Mouse (Mus musculus): Measurements from ENCODE around the gene Mageh1. TPM values are rescaled to one million over a fixed set of nuclear protein-coding genes. Genes with fewer than 3 reads are reported as not detected.
A peak's percentile ranks its signal among the peaks of the same experiment; 100 is the strongest.
"Not testable (repeated sequence)": the region's sequence is repeated elsewhere in the genome, so short reads cannot be mapped to it uniquely, and the experiment has no call there.

Mageh1 gene
- 39.8 and 42.6 TPM in 2 replicates for polyA plus RNA-seq (2012; rRNA removed)

- TF ChIP-seq POLR2A (IDR thresholded peaks at IDR 0.05; ENCODE audit: extremely low read depth, insufficient read depth, low read length) (peak; percentile 77), CTCF (IDR thresholded peaks at IDR 0.05; ENCODE audit: extremely low read depth, insufficient read depth, low read length) (no peak)
- Histone ChIP-seq H3K4me3 (ENCODE audit: insufficient read depth, low read length) (peak within 1 kb of the TSS; percentile 71), H3K27ac (ENCODE audit: insufficient read depth, low read length) (peak within 1 kb of the TSS; percentile 90), H3K4me1 (ENCODE audit: control insufficient read depth, insufficient read depth, low read length) (no peaks in the 10 kb centered on the region; the same call in 1 of the 2 replicates)
Measured at GRCm38 (mm10) chrX:153037087-153037971, at the start of gene Mageh1. Mageh1 (minus strand) TSS chrX:153037575.

- not testable (repeated sequence) for H3K4me1 ChIP-seq (ENCODE audit: control insufficient read depth, insufficient read depth, low read length); H3K27ac ChIP-seq (ENCODE audit: insufficient read depth, low read length)
- peak overlapping the region; percentile 71 for H3K4me3 ChIP-seq (ENCODE audit: insufficient read depth, low read length)
Measured at GRCm38 (mm10) chrX:153037972-153038744, 783 bp upstream of the Mageh1 start.

GRCm38 (mm10) chrX:153031547-153031946, 5.8 kb downstream of the Mageh1 start:
- H3K4me1 ChIP-seq (ENCODE audit: control insufficient read depth, insufficient read depth, low read length); H3K27ac ChIP-seq (ENCODE audit: insufficient read depth, low read length); H3K4me3 ChIP-seq (ENCODE audit: insufficient read depth, low read length): not testable (repeated sequence)

GRCm38 (mm10) chrX:153025709-153026108, 11.7 kb downstream of the Mageh1 start:
- not testable (repeated sequence) for H3K4me1 ChIP-seq (ENCODE audit: control insufficient read depth, insufficient read depth, low read length); H3K4me3 ChIP-seq (ENCODE audit: insufficient read depth, low read length); H3K27ac ChIP-seq (ENCODE audit: insufficient read depth, low read length)

GRCm38 (mm10) chrX:153025255-153025654, 12.1 kb downstream of the Mageh1 start:
- not testable (repeated sequence) for H3K27ac ChIP-seq (ENCODE audit: insufficient read depth, low read length); H3K4me3 ChIP-seq (ENCODE audit: insufficient read depth, low read length); H3K4me1 ChIP-seq (ENCODE audit: control insufficient read depth, insufficient read depth, low read length)

GRCm38 (mm10) chrX:153007685-153008047, 29.7 kb downstream of the Mageh1 start:
- TF ChIP-seq CTCF (IDR thresholded peaks at IDR 0.05; ENCODE audit: extremely low read depth, insufficient read depth, low read length) (no peak), POLR2A (IDR thresholded peaks at IDR 0.05; ENCODE audit: extremely low read depth, insufficient read depth, low read length) (no peak)
- Histone ChIP-seq H3K4me3 (ENCODE audit: insufficient read depth, low read length) (peak overlapping the region; percentile 87), H3K27ac (ENCODE audit: insufficient read depth, low read length) (no peak overlapping the region), H3K4me1 (ENCODE audit: control insufficient read depth, insufficient read depth, low read length) (no peaks in the 10 kb centered on the region)

GRCm38 (mm10) chrX:153007021-153007684, 30.2 kb downstream of the Mageh1 start:
- Histone ChIP-seq H3K4me1 (ENCODE audit: control insufficient read depth, insufficient read depth, low read length) (no peaks in the 10 kb centered on the region), H3K27ac (ENCODE audit: insufficient read depth, low read length) (0 out of 2 replicates have a peak overlapping the region, but pooled peaks have one; percentile 21), H3K4me3 (ENCODE audit: insufficient read depth, low read length) (peak overlapping the region; percentile 87)
- TF ChIP-seq CTCF (IDR thresholded peaks at IDR 0.05; ENCODE audit: extremely low read depth, insufficient read depth, low read length) (no peak), POLR2A (IDR thresholded peaks at IDR 0.05; ENCODE audit: extremely low read depth, insufficient read depth, low read length) (no peak)

GRCm38 (mm10) chrX:153006387-153006841, 31.0 kb downstream of the Mageh1 start, which contains the start of gene Usp51:
Usp51 (plus strand) TSS chrX:153006469.
- peak within 1 kb of the TSS; percentile 87 for H3K4me3 ChIP-seq (ENCODE audit: insufficient read depth, low read length)
- 0 out of 2 replicates have a peak within 1 kb of the TSS, but pooled peaks have one; percentile 21 for H3K27ac ChIP-seq (ENCODE audit: insufficient read depth, low read length)
- peak; percentile 20; the same call in 1 of the 2 replicates for TF ChIP-seq CTCF (IDR thresholded peaks at IDR 0.05; ENCODE audit: extremely low read depth, insufficient read depth, low read length)
- no peak for TF ChIP-seq POLR2A (IDR thresholded peaks at IDR 0.05; ENCODE audit: extremely low read depth, insufficient read depth, low read length)
- no peaks in the 10 kb centered on the region for H3K4me1 ChIP-seq (ENCODE audit: control insufficient read depth, insufficient read depth, low read length)

GRCm38 (mm10) chrX:152996105-152996504, 41.3 kb downstream of the Mageh1 start:
- not testable (repeated sequence) for H3K4me3 ChIP-seq (ENCODE audit: insufficient read depth, low read length); H3K27ac ChIP-seq (ENCODE audit: insufficient read depth, low read length); H3K4me1 ChIP-seq (ENCODE audit: control insufficient read depth, insufficient read depth, low read length)

- H3K27ac ChIP-seq (ENCODE audit: insufficient read depth, low read length); H3K4me3 ChIP-seq (ENCODE audit: insufficient read depth, low read length); H3K4me1 ChIP-seq (ENCODE audit: control insufficient read depth, insufficient read depth, low read length): not testable (repeated sequence)
Measured at GRCm38 (mm10) chrX:152989852-152990251, 47.5 kb downstream of the Mageh1 start.

Other genes starting within 250 kb of the Mageh1 start
- gene Usp51, start 31.1 kb downstream of the Mageh1 start, polyA plus RNA-seq (2012; rRNA removed), result 0.59 and 0.67 TPM in 2 replicates
- gene Foxr2, start 81.2 kb upstream of the Mageh1 start, polyA plus RNA-seq (2012; rRNA removed), result 1.1 and 1.2 TPM in 2 replicates
- 62.1 and 63.4 TPM in 2 replicates for gene Rragb, start 102.4 kb upstream of the Mageh1 start, polyA plus RNA-seq (2012; rRNA removed)
- gene Klf8, start 199.9 kb upstream of the Mageh1 start, polyA plus RNA-seq (2012; rRNA removed), result 2.2 and 2.5 TPM in 2 replicates

Data from cortical plate, adult 2 months (tissue).